Mouse (Mus musculus) kidney, adult 8-10 months (tissue): Measurements from ENCODE around the gene L3mbtl2.
"Not testable (repeated sequence)": the region's sequence is repeated elsewhere in the genome, so short reads cannot be mapped to it uniquely, and the experiment has no call there.

Experiments
- DNase-seq, 2 experiments: peaks; one replicate each; pipeline ENCODE4 v3.0.0; 2022

The L3mbtl2 gene

DNA sequence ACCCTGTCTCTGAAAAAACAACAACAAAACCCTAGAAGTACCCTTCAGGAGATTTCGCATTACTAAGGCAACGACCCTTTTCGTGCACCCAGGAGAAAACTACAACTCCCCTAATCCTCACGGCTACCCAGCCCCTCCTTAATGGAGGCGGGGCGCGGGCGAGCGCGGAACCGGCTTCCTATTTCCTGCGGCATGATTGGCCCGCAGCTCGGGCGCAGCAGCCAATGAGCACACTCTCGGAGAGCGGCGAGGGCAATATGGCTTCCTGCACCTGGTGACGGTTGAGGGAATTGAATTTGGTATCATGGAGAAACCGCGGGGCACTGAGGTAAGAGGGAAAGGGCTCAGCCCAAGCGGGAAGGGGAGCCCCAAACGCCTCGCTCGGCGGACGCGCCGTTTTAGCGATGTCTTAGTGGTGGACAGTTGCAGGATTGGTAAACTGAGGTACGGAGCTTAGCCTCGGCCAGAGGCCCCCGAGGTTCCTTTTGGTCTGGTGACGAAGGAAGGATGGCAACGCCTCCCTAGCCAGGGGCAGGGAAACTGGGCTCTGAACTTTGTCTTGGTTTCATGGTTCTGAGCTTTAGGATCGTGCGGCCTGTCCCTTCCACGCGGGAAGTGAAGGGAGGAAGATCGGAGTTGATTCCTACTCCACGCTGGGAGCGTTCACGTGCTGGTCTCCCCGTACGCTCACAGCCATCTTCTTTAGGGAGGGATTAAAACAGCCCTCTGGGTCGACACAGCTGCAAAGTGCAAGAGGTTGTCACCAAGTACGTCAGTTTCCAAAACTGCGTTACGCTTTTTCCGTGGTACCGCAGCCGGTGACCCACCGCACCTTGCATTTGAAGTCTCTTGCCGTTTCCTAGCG lies at the start of gene L3mbtl2:
Gene L3mbtl2, plus strand, starts transcription at position 193 of the 865 bp plus-strand sequence.
- peak; percentile 89 to 93 for DNase-seq

DNA sequence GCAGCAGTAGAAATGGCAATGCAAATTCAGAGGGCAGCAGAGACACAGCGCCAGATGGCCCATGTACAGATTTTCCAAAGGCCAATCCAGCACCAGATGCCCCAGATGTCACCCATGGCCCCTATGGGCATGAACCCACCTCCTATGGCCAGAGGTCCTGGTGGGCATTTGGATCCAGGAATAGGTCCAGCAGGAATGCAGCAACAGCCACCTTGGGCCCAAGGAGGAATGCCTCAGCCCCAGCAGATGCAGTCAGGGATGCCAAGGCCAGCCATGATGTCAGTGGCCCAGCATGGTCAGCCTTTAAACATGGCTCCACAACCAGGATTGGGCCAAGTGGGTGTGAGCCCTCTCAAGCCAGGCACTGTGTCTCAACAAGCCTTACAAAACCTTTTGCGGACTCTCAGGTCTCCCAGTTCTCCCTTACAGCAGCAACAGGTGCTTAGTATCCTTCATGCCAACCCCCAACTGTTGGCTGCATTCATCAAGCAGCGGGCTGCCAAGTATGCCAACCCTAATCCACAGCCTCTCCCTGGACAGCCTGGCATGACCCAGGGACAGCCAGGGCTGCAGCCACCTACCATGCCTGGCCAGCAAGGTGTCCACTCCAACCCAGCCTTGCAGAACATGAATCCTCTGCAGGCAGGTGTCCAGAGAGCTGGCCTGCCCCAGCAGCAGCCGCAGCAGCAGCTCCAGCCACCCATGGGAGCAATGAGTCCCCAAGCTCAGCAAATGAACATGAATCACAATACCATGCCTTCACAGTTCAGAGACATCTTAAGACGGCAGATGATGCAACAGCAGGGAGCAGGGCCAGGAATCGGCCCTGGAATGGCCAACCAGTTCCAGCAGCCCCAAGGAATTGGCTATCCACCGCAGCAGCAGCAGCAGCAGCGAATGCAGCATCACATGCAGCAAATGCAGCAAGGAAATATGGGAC lies 13.9 kb upstream of the L3mbtl2 start:
- DNase-seq, result no peak

DNA sequence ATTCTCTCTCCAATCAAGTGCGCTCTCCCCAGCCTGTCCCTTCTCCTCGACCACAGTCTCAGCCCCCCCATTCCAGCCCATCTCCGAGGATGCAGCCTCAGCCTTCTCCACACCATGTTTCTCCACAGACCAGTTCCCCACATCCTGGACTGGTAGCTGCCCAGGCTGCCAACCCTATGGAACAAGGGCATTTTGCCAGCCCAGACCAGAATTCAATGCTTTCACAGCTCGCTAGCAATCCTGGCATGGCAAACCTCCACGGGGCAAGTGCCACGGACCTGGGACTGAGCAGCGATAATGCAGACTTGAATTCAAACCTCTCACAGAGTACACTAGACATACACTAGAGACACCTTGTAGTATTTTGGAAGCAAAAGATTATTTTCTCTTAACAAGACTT lies 13.1 kb upstream of the L3mbtl2 start:
- DNase-seq, result peak in 1 of 2 experiments; percentile 15

DNA sequence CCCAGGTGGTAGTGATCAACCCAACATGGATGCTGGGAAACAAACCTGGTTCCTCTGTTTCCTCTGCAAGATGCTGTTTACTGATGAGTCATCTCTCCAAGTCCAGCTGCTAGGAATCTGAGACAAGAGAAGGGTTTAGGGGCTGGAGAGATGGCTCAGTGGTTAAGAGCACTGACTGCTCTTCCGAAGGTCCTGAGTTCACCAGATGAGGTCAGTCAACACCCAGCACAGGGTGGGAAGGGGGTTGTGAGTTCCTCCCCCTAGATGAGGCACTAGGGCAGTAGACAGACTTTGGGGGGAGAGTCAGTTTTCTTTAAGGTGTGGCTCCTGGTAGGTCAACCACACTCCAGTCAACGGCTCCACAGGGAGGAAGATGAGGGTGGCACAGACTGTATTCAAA lies 2.0 kb upstream of the L3mbtl2 start:
- DNase-seq, result no peak

DNA sequence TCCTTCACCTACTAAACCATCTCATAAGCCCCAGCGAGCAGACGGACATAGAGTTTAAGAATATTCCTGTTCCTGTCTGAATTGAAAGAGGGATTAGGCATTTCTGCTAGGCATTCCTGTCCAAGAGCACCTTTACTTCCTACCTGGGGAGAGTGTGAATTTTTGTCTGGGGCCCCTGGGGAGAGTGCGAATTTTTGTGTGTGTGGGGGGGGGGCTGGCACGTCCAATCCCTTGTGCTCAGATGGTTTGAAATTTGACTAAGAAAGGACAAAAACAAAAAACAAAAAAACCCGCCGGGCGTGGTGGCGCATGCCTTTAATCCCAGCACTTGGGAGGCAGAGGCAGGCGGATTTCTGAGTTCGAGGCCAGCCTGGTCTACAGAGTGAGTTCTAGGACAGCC lies 408 bp upstream of the L3mbtl2 start:
- no peak for DNase-seq

DNA sequence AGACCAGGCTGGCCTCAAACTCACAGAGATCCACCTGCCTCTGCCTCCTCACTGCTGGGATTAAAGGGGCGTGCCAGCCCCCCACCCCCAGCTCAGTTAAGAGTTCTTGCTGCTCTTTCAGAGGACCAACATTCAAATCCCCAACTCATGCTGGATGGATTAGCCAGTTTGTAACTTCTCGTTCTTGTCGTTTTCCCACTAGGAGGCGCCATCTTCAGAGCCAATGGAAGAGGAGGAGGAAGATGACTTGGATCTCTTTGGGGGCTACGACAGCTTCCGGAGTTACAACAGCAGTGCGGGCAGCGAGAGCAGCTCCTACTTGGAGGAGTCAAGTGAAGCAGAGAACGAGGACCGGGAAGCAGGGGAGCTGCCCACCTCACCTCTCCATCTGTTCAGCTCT lies 3.3 kb downstream of the L3mbtl2 start:
- DNase-seq, result no peak

DNA sequence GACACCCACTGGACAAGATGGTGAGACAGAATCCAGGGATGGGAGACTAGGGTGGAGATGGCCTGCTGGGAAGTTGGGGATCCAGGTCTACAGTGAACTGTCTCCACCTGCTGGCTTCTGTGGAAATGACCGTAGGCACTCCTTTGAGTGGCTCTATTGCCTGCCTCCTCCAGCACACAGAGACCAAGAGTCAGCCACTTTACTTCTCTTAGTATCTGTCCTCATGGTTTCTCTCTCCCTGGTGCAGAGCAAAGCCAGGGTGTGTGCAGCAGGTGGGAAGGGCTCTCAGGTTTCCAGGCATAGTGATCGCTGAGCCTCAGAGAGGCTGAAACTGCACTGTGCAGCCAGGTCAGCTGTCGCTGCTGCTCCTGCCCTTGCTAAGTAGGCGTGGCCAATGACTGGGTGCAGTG lies 6.5 kb downstream of the L3mbtl2 start:
- peak in 1 of 2 experiments; percentile 59 for DNase-seq

DNA sequence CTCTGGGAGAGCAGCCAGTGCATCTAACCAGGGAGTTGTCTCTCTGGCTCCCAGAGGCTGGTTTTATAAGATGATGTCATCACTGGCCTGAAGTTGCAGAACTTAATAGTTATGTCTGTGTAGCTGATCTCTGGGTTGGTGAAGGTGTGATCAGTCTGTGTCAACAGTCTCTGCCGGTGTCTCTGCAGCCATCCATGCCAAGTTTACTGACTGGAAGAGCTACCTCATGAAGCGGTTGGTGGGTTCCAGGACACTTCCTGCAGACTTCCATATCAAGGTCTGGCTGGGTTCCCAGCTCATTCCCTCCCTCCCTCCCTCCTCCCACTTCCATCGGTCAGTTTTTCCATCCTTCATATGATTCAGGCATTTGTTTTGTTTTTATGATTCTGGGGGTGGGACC lies 12.9 kb downstream of the L3mbtl2 start:
- no peak for DNase-seq

DNA sequence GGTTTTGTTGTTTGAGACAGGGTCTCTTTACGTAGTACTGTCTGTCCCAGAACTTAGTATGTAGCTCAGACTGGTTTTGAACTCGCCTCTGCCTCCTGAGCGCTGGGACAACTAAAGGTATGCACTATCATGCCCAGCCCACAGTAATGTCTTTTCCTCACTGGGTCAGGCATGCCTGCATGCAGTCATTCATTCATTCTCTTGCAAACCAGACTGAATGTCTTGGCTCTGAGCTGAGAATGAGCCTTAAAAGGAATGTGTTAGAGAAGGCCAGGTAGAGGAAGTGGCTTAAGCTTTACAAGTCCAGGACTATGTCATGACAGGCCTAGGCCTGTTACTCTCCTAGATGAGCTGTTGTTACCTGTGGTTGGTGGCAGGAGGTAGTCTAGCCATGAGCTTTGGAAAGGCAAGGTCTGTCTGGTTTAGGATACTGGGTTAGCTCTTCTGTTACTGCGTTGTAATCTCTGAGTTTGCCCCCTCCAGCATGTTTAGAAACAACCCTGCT lies 16.7 kb downstream of the L3mbtl2 start:
- DNase-seq, result no peak

DNA sequence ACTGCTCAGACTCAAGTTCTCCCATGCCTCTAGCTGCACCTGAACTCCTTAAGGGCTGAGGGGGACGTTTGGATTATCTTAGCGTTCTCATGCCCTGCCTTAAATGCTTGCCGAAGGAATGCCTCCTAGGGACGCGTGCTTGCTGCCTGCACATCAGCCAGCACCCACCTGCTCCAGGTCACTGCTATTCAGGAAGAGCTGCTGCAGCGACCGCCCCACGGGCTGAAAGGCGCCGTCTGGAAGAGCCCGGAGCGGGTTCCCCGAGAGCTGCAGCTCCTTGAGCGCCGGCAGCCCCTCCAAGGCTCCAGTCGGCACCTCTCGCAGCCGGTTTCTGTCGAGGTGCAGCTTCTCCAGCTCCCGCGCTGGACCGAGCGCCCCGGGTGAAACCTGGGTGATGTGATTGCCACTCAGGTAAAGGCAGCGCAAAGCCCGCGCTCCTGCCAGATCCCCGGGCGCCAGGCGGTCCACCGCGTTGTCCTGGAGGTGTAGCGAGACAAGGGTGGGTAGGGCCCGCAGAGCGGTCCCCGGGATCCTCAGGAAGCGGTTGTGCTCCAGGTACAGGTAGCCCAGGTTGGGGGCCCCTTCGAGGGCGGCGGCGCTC lies 29.8 kb downstream of the L3mbtl2 start:
- DNase-seq, result no peak

DNA sequence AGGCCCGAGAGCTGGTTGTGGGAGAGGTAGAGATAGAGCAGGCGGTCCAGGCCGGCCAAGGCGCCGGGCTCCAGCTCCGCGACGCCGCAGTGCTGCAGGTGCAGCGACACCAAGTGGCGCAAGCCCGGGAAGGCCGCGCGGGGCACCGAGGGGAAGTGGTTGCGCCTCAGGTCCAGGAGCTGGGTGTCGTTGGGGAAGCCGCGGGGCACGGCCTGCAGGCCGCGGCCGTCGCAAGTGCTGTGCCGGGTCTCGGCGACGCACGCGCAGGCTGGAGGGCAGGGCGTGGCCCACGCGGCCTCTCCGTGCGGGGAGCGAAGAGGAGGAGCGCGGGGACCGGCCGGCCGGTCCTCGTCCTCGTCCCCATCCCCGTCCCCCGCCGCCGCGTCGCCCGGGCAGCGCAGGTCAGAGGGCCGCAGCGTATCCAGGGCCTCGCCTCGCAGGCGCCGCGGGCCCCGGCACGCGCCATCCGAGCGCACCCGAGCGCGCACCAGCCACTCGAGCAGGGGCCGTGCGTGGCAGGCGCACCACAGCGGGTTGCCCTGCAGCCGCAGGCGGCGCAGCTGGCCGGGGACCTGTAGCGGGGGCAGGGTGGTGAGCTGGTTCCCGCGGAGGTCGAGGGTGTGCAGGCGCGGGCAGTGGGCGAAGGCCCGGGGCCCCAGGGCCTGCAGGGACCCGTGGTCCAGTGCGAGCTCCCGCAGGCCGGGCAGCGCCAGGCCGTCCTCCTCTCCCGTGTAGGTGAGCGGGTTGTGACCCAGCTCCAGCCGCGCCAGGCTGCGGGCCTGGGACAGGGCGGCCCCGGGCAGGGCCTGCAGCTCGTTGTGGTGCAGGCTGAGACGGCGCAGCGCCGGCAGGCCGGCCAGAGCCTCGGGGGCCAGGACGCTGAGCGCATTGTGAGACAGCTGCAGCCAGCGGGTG lies 30.5 kb downstream of the L3mbtl2 start:
- DNase-seq, result peak; percentile 78 to 87

DNA sequence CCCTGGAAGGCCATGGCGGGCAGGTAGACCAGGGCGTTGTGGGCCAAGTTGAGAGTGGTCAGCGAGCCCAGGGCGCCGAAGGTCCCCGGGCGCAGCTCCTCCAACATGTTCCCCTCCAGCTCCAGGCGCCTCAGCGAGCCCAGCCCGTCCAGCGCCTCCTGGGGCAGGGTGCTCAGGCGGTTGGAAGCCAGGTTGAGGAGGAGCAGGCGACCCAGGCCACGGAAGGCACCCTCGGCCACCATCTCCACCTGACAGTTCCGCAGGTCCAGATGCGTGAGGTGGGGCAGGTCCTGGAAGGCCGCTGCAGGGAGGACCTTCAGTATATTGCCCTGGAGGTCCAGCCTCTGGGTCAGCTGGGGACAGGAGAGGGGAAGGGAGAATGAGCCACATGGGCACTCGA lies 31.2 kb downstream of the L3mbtl2 start:
- DNase-seq, result no peak

DNA sequence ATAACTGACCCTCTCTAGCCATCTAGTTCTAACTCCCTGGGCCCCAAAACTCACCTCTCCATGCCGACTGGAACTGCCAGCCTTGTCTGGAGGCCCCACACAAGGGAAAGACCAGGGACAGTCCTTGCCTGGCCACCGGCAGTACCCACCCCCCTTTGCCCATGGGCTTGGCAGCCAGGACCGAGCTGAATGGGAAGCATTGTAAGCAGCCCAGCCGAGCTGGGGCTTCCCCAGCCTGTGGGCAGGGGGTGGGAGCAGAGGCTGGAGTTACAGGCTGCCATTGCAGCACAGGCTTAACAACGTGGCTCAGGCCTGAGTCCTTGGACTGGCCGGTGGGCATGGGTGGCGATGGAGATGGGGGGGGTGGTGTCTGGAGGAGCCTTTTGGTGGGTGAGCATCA lies 33.5 kb downstream of the L3mbtl2 start, which contains the start of gene Chadl:
Gene Chadl, minus strand, starts transcription at position 113 of the 400 bp plus-strand sequence.
- DNase-seq, result no peak

DNA sequence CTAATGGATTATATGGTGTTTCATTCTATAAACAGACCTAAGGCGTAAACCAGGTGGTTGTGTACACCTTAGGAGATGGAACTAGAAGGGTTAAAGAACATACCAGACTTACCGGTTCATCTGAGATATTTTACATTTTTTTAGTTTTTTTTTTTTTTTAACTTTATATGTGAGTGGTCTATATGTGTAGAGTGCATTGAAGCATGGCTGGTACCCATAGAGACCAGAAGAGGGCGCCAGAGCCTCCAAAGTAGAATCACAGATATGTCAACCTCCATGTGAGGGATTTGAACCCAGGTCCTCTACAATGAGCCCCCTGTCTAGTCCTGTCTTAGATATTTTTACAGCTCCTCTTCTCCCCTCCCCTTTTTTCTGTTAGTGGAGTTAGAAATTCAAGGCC lies 34.2 kb downstream of the L3mbtl2 start:
- peak in 1 of 2 experiments; percentile 51 for DNase-seq

DNA sequence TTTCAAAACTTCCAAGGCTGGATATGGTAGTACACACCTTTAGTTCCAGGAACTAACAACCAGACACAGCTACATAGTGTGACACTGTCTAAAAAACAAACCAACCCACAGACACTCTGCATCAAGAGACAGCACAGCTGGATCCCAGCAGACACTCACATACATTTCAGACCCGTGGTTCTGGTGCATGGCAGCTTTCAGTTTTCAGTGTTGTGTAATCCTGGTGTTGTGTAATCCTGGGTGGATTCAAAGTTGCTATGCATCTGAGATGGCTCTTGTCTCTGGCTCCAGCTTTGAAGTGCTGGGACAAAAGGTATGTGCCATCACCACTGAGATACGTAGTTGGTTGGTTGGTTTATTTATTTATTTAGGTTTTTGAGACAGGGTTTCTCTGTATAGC lies 34.8 kb downstream of the L3mbtl2 start:
- DNase-seq, result no peak

DNA sequence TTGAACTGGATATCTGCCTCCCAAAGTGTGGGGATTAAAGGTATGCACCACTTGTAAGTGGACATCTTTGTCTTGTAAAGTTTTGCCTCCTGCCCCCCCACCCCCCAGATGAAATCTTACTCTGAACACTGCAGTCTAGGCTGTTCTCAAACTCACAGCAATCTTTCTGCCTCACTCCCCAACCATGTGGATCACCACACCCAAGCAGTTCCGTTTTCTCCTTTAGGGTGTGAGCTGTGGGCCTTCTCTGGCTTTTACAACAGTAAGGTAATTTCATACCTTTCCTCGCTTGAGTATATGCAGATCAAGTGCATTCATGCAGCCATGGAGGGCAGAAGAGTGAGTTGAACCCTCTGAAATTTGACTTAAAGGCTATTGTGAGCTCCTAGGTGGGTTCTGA lies 36.5 kb downstream of the L3mbtl2 start:
- no peak for DNase-seq

DNA sequence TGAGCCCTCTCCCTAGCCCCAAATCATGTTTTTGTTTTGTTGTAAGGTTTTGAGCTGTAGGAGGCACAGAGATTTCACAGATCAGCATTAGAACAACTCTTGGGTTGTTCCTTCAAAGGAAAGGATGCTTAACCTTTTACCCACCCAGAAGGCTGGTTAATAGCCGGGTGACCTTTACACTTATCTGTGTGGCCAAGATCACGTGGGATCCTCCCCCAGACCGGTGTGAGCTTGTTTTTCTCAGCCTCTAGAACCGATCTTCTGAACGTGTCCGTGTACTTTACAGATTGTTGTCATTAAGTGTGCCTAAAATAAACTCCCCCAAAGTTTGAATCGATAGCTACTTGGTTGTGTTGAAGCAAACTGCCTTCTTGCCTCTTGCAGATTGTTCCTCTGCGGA lies 36.9 kb downstream of the L3mbtl2 start:
- peak; percentile 81 to 84 for DNase-seq

DNA sequence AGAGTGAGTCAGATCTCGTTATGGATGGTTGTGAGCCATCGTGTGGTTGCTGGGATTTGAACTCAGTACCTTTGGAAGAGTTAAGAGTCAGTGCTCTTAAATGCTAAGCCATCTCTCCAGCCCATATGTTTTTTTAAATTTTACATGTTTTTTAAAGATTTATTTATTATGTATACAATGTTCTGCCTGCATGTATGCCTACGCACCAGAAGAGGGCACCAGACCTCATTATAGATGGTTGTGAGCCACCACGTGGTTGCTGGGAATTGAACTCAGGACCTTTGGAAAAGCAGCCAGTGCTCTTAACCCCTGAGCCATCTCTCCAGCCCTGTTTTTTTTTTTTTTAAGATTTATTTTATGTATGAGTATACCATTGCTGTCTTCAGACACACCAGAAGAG lies 37.7 kb downstream of the L3mbtl2 start:
- not testable (repeated sequence) for DNase-seq

DNA sequence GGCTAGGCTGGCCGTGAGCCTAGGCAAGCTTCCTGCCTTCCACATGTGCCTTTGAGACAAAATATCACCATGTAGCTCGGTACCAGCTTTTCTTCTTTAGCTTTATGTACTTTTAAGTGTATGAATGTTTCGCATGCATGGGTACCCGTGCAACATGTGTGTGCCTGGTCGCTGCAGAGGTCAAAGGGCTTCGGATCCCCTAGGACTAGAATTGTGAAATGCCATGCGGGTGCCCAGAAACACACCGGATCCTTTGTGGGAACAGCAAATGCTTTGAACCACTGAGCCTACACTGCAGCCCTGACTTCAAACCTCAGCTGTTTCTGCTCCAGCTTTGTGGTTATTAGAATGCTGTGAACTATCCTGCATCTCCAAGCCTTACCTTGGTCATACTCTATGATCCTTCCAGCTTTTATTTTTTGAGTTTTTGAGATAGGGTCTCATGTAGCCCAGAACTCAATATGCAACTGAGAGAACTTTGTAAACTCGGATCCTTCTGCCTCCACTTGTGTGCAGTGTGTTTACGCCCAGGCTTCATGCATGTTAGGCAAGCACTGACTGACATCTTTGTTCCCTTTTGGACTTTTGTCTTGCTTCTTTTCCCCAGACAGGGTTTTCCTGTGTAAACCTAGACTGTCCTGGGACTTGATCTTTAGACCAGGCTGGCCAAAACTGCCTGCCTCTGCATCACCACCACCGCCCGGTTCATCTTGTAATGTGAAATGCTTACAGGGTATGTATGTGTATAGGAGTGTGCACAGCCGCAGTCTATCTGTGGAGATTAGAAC lies 38.8 kb downstream of the L3mbtl2 start:
- DNase-seq, result no peak

DNA sequence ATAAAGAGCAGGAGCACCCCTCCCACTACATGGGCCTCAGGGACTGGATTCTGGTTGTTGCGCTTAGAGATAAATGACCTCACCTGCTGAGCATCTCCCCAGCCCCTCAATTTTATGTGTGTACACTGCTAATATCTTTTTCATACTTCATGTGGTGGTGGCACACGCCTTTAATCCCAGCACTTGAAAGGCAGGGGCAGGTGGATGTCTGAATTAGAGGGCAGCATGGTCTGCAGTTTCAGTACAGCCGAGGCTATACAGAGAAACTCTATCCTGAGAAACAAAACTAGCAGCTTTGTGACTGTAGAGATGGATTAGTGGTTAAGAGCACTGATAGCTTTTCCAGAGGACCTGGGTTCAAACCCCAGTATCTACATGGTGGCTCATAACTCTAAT lies 39.4 kb downstream of the L3mbtl2 start:
- DNase-seq, result no peak

DNA sequence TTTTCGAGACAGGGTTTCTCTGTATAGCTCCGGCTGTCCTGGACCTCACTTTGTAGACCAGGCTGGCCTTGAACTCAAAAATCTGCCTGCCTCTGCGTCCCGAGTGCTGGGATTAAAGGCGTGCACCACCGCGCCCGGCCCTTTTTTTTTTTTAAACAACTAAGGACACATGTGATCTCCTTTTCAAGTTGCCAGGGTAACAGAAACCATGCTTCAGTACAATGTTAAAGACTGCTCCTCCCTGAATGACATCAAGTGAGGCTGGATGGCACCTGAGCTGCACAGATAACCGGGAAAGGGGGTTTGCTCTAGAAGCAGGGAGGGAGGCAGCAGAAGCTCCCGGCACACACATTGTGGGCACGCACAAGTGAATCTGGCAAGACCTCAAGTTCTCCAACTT lies 45.3 kb downstream of the L3mbtl2 start:
- DNase-seq, result no peak
